Mouse (Mus musculus): ENCODE results near the gene Ttll12.

GRCm38 (mm10) chr15:83541647-83542287, 53.2 kb downstream of the Ttll12 start:
- no peak for TF ChIP-seq CTCF (IDR thresholded peaks at IDR 0.05; ENCODE audit: insufficient read depth, low read length)
- TF ChIP-seq POLR2A (IDR thresholded peaks at IDR 0.05; ENCODE audit: borderline replicate concordance, extremely low read depth, low read depth, low read length), result no peak

Data from lung, adult 2 months (tissue).